Mouse (Mus musculus): ENCODE results near the gene Gm9837. TPM values are rescaled to one million over a fixed set of nuclear protein-coding genes. Genes with fewer than 3 reads are reported as not detected.

Gene Gm9837
- not detected in 3 replicates for total RNA-seq (2017)

- ATAC-seq (replicated peaks; ENCODE audit: insufficient number of reproducible peaks, low FRiP score, low TSS enrichment, poor library complexity, severe bottlenecking): peak; percentile 71; the same call in 1 of the 2 replicates
Observed at GRCm38 (mm10) chr11:53469968-53470695, at the start of gene Gm9837. TSS of gene Gm9837 (minus strand) at chr11:53470479.

GRCm38 (mm10) chr11:53519207-53520121 lies 49.2 kb upstream of the Gm9837 start, which contains the start of gene Sept8:
TSS of gene Sept8 (plus strand) at chr11:53519257.
- peak; percentile 11; the same call in 1 of the 2 replicates for ATAC-seq (replicated peaks; ENCODE audit: insufficient number of reproducible peaks, low FRiP score, low TSS enrichment, poor library complexity, severe bottlenecking)

GRCm38 (mm10) chr11:53518759-53519158 lies 48.5 kb upstream of the Gm9837 start:
- no peak for ATAC-seq (replicated peaks; ENCODE audit: insufficient number of reproducible peaks, low FRiP score, low TSS enrichment, poor library complexity, severe bottlenecking)

GRCm38 (mm10) chr11:53516775-53517627 lies 46.7 kb upstream of the Gm9837 start:
- no peak for ATAC-seq (replicated peaks; ENCODE audit: insufficient number of reproducible peaks, low FRiP score, low TSS enrichment, poor library complexity, severe bottlenecking)

GRCm38 (mm10) chr11:53510351-53510750 lies 40.1 kb upstream of the Gm9837 start:
- ATAC-seq (replicated peaks; ENCODE audit: insufficient number of reproducible peaks, low FRiP score, low TSS enrichment, poor library complexity, severe bottlenecking): no peak

- no peak for ATAC-seq (replicated peaks; ENCODE audit: insufficient number of reproducible peaks, low FRiP score, low TSS enrichment, poor library complexity, severe bottlenecking)
Observed at GRCm38 (mm10) chr11:53508591-53508990, 38.3 kb upstream of the Gm9837 start.

- no peak for ATAC-seq (replicated peaks; ENCODE audit: insufficient number of reproducible peaks, low FRiP score, low TSS enrichment, poor library complexity, severe bottlenecking)
Observed at GRCm38 (mm10) chr11:53508152-53508551, 37.9 kb upstream of the Gm9837 start.

GRCm38 (mm10) chr11:53507098-53507805 lies 37.0 kb upstream of the Gm9837 start:
- no peak for ATAC-seq (replicated peaks; ENCODE audit: insufficient number of reproducible peaks, low FRiP score, low TSS enrichment, poor library complexity, severe bottlenecking)

GRCm38 (mm10) chr11:53505026-53505663 lies 34.9 kb upstream of the Gm9837 start:
- ATAC-seq (replicated peaks; ENCODE audit: insufficient number of reproducible peaks, low FRiP score, low TSS enrichment, poor library complexity, severe bottlenecking): no peak

GRCm38 (mm10) chr11:53504376-53504775 lies 34.1 kb upstream of the Gm9837 start:
- no peak for ATAC-seq (replicated peaks; ENCODE audit: insufficient number of reproducible peaks, low FRiP score, low TSS enrichment, poor library complexity, severe bottlenecking)

GRCm38 (mm10) chr11:53503738-53504137 lies 33.5 kb upstream of the Gm9837 start:
- no peak for ATAC-seq (replicated peaks; ENCODE audit: insufficient number of reproducible peaks, low FRiP score, low TSS enrichment, poor library complexity, severe bottlenecking)

GRCm38 (mm10) chr11:53502039-53502765 lies 31.9 kb upstream of the Gm9837 start:
- ATAC-seq (replicated peaks; ENCODE audit: insufficient number of reproducible peaks, low FRiP score, low TSS enrichment, poor library complexity, severe bottlenecking): no peak

GRCm38 (mm10) chr11:53500569-53500968 lies 30.3 kb upstream of the Gm9837 start:
- no peak for ATAC-seq (replicated peaks; ENCODE audit: insufficient number of reproducible peaks, low FRiP score, low TSS enrichment, poor library complexity, severe bottlenecking)

GRCm38 (mm10) chr11:53496946-53497345 lies 26.7 kb upstream of the Gm9837 start:
- no peak for ATAC-seq (replicated peaks; ENCODE audit: insufficient number of reproducible peaks, low FRiP score, low TSS enrichment, poor library complexity, severe bottlenecking)

- no peak for ATAC-seq (replicated peaks; ENCODE audit: insufficient number of reproducible peaks, low FRiP score, low TSS enrichment, poor library complexity, severe bottlenecking)
Observed at GRCm38 (mm10) chr11:53495417-53495816, 25.1 kb upstream of the Gm9837 start.

GRCm38 (mm10) chr11:53493243-53493955 lies 23.1 kb upstream of the Gm9837 start:
- ATAC-seq (replicated peaks; ENCODE audit: insufficient number of reproducible peaks, low FRiP score, low TSS enrichment, poor library complexity, severe bottlenecking): no peak

Measured in monocyte, adult 5-6 weeks (primary cell).